Mouse (Mus musculus) kidney, adult 2 months (tissue): ENCODE results near the gene Ctsd.

ENCODE experiments used
- CTCF ChIP-seq: fragments of 200-500 bp; conservative IDR thresholded peaks from 2 replicates; pipeline ENCODE4 v1.5.1; 2011; ENCODE audit warnings: low read depth, mild to moderate bottlenecking, control low read depth, low read length, moderate library complexity, mixed read lengths; ENCODE audit not compliant: insufficient read depth, insufficient read length
- POLR2A ChIP-seq: fragments of 200-500 bp; IDR thresholded peaks from one replicate; pipeline ENCODE4 v1.6.1; 2011; ENCODE audit warnings: low read depth, low read length, control low read depth

DNA sequence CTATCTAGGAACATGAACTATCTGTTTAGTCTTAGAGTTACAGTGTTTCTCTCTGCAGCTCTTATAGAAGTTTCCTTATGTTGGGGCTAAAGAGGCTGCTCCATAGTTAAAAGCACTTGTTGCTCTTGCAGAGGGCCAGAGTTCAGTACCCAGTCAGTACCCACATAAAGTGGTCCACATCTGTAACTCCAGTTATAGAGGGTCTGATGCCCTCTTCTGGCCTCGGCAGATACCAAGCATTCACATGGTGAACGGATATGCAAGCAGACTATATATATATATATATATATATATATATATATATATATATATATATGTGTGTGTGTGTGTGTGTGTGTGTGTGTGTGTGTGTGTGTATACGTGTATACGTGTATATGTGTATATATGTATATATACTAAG lies 20.1 kb upstream of the Ctsd start:
- TF ChIP-seq CTCF (no peak), POLR2A (no peak)
